Mouse (Mus musculus): ENCODE results near the gene Hist1h2bb. TPM values are rescaled to one million over a fixed set of nuclear protein-coding genes. Genes with fewer than 3 reads are reported as not detected.

The Hist1h2bb gene
- polyA plus RNA-seq, 2 experiments = 1.2 to 13.5 TPM

GRCm38 (mm10) chr13:23763242-23763585 is 16.7 kb downstream of the Hist1h2bb start:
- no peaks in the 10 kb centered on the region for H3K9me3 ChIP-seq (ENCODE audit: control insufficient read depth, low read length)
- WGBS = under 1% methylated on average over 10 of the region's 10 CpGs
- no peak for ATAC-seq (ENCODE audit: low FRiP score, low read depth)
- H3K9ac ChIP-seq (ENCODE audit: low read depth, low read length, severe bottlenecking) = peak overlapping the region; percentile 44
- no peak for DNase-seq (ENCODE audit: low spot score)
- peak overlapping the region; percentile 85 for H3K4me2 ChIP-seq (replicated peaks; ENCODE audit: low read depth, low read length, severe bottlenecking)
- no peaks in the 10 kb centered on the region for H3K27me3 ChIP-seq (ENCODE audit: control insufficient read depth, insufficient read depth, low read length)
- no peak for TF ChIP-seq POLR2A (IDR thresholded peaks at IDR 0.05; ENCODE audit: borderline replicate concordance, extremely low read depth, insufficient read depth, insufficient read length)
- no peaks in the 10 kb centered on the region for H3K36me3 ChIP-seq (ENCODE audit: control insufficient read depth, insufficient read depth, low read length)
- peak overlapping the region; percentile 52 for H3K4me3 ChIP-seq (replicated peaks; ENCODE audit: low read length)
- H3K27ac ChIP-seq (replicated peaks; ENCODE audit: low read depth, low read length) = peak overlapping the region; percentile 94
- peaks cover 20% of the 10 kb centered on the region for H3K4me1 ChIP-seq (ENCODE audit: control insufficient read depth, insufficient read depth, low read length)

GRCm38 (mm10) chr13:23763586-23764323 is 17.2 kb downstream of the Hist1h2bb start, which contains the start of gene Hist1h1a:
TSS of gene Hist1h1a (plus strand) at chr13:23763666.
- peak; percentile 99 for DNase-seq (ENCODE audit: low spot score)
- H3K27ac ChIP-seq (replicated peaks; ENCODE audit: low read depth, low read length) = peak within 1 kb of the TSS; percentile 94
- peak within 1 kb of the TSS; percentile 52 for H3K4me3 ChIP-seq (replicated peaks; ENCODE audit: low read length)
- no peaks in the 10 kb centered on the region for H3K27me3 ChIP-seq (ENCODE audit: control insufficient read depth, insufficient read depth, low read length)
- H3K9me3 ChIP-seq (ENCODE audit: control insufficient read depth, low read length) = no peaks in the 10 kb centered on the region
- peak within 1 kb of the TSS; percentile 75 for H3K9ac ChIP-seq (ENCODE audit: low read depth, low read length, severe bottlenecking)
- TF ChIP-seq POLR2A (IDR thresholded peaks at IDR 0.05; ENCODE audit: borderline replicate concordance, extremely low read depth, insufficient read depth, insufficient read length) = peak; percentile 98; the same call in 1 of the 2 replicates
- 4% methylated on average over 34 of the region's 34 CpGs for WGBS
- no peaks in the 10 kb centered on the region for H3K36me3 ChIP-seq (ENCODE audit: control insufficient read depth, insufficient read depth, low read length)
- ATAC-seq (ENCODE audit: low FRiP score, low read depth) = peak; percentile 74
- H3K4me2 ChIP-seq (replicated peaks; ENCODE audit: low read depth, low read length, severe bottlenecking) = peak within 1 kb of the TSS; percentile 85
- H3K4me1 ChIP-seq (ENCODE audit: control insufficient read depth, insufficient read depth, low read length) = peaks cover 20% of the 10 kb centered on the region

DNA sequence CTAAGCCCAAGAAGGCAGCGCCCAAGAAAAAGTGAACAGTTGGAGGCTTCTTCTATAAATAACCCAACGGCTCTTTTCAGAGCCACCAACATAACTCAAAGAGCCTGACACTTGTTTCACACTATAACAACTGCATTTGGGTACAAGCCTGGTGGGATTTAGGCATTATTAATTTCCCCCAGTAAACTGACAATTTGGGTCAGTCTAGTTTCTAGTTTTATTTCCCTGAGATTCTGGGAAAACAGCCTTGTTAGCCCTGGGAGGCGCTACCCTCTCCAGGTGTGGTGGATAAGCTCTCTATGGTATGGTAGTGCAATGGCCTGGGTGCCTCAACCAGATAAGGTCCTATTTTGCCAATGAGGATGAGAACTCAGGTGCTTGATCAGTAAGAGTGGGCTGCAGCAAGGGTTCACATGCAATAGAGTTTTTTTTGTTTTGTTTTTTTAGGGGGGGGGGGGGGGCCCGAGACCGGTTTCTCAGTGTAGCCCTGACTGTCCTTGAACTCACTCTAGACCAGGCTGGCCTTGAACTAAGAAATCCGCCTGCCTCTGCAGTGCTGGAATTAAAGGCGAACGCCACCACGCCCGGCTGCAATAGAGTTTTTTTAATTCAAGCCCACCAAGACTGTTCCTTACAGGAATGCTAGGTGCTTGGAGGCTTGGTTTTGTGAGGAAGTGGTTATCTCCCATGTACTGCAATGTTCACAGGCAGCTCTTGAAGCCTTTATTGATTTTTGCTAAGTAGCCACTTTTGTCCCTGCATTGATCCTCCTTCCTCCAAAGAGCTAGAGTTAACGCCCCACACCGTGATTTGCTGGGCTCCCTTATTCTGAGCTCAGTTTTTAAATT is 18.0 kb downstream of the Hist1h2bb start:
- peak overlapping the region; percentile 94 for H3K27ac ChIP-seq (replicated peaks; ENCODE audit: low read depth, low read length)
- TF ChIP-seq POLR2A (IDR thresholded peaks at IDR 0.05; ENCODE audit: borderline replicate concordance, extremely low read depth, insufficient read depth, insufficient read length) = no peak
- no peak for ATAC-seq (ENCODE audit: low FRiP score, low read depth)
- no peaks in the 10 kb centered on the region for H3K27me3 ChIP-seq (ENCODE audit: control insufficient read depth, insufficient read depth, low read length)
- DNase-seq (ENCODE audit: low spot score) = no peak
- peak overlapping the region; percentile 75 for H3K9ac ChIP-seq (ENCODE audit: low read depth, low read length, severe bottlenecking)
- WGBS = 34% methylated on average over 12 of the region's 12 CpGs
- H3K4me1 ChIP-seq (ENCODE audit: control insufficient read depth, insufficient read depth, low read length) = peaks cover 20% of the 10 kb centered on the region
- H3K36me3 ChIP-seq (ENCODE audit: control insufficient read depth, insufficient read depth, low read length) = no peaks in the 10 kb centered on the region
- peak overlapping the region; percentile 85 for H3K4me2 ChIP-seq (replicated peaks; ENCODE audit: low read depth, low read length, severe bottlenecking)
- peak overlapping the region; percentile 52 for H3K4me3 ChIP-seq (replicated peaks; ENCODE audit: low read length)
- H3K9me3 ChIP-seq (ENCODE audit: control insufficient read depth, low read length) = no peaks in the 10 kb centered on the region

DNA sequence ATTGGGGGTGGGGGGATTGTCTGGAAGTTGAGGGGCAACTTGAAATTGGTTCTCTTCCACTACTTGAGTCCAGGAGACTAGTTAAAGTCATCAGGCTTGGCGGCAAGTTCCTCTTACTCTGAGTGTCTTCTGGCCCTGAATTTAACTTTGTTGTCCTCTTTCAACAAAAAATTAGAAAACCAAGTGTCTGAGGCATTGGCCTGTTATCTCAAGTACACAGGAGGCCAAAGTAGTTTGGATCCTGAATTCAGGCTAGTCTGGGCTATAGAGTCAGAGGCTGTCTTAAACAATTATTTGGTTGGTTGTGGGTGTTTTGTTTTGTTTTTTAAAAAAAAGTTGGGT is 18.6 kb downstream of the Hist1h2bb start:
- no peak overlapping the region for H3K4me3 ChIP-seq (replicated peaks; ENCODE audit: low read length)
- TF ChIP-seq POLR2A (IDR thresholded peaks at IDR 0.05; ENCODE audit: borderline replicate concordance, extremely low read depth, insufficient read depth, insufficient read length) = no peak
- WGBS = 47% methylated on average over 1 of the region's 1 CpGs

DNA sequence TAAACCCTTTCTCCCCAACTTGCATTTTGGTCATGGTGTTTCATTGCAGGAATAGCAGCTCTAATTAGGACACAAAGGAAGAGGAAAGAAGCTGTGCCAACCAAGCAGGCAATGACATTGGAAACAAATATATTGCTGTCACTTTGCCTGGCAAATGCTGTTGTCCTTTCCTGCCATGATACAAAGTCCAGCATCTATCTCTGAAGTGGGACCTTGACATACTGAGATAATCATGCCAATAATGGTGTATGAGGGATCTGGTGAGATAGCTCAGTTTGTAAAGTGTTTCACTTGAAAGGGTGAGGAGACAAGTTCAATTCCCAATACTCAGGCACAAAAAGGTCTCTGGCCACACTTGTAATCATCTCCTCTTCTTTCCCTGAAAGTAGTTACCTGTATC is 20.2 kb downstream of the Hist1h2bb start:
- no peak for TF ChIP-seq POLR2A (IDR thresholded peaks at IDR 0.05; ENCODE audit: borderline replicate concordance, extremely low read depth, insufficient read depth, insufficient read length)
- Histone ChIP-seq H3K4me1 (ENCODE audit: control insufficient read depth, insufficient read depth, low read length) (peaks cover 11% of the 10 kb centered on the region), H3K27me3 (ENCODE audit: control insufficient read depth, insufficient read depth, low read length) (no peaks in the 10 kb centered on the region), H3K27ac (replicated peaks; ENCODE audit: low read depth, low read length) (no peak overlapping the region), H3K9me3 (ENCODE audit: control insufficient read depth, low read length) (no peaks in the 10 kb centered on the region), H3K4me3 (replicated peaks; ENCODE audit: low read length) (no peak overlapping the region), H3K4me2 (replicated peaks; ENCODE audit: low read depth, low read length, severe bottlenecking) (no peak overlapping the region), H3K9ac (ENCODE audit: low read depth, low read length, severe bottlenecking) (no peak overlapping the region), H3K36me3 (ENCODE audit: control insufficient read depth, insufficient read depth, low read length) (no peaks in the 10 kb centered on the region)
- DNase-seq (ENCODE audit: low spot score) (no peak), ATAC-seq (ENCODE audit: low FRiP score, low read depth) (no peak)

More for the DNA sequence above, 18.6 kb downstream of the Hist1h2bb start:
- no peaks in the 10 kb centered on the region for H3K27me3 ChIP-seq (ENCODE audit: control insufficient read depth, insufficient read depth, low read length)
- H3K36me3 ChIP-seq (ENCODE audit: control insufficient read depth, insufficient read depth, low read length) = no peaks in the 10 kb centered on the region
- H3K4me2 ChIP-seq (replicated peaks; ENCODE audit: low read depth, low read length, severe bottlenecking) = no peak overlapping the region
- H3K4me1 ChIP-seq (ENCODE audit: control insufficient read depth, insufficient read depth, low read length) = peaks cover 16% of the 10 kb centered on the region
- no peak overlapping the region for H3K27ac ChIP-seq (replicated peaks; ENCODE audit: low read depth, low read length)
- H3K9ac ChIP-seq (ENCODE audit: low read depth, low read length, severe bottlenecking) = no peak overlapping the region
- no peak for DNase-seq (ENCODE audit: low spot score)
- no peaks in the 10 kb centered on the region for H3K9me3 ChIP-seq (ENCODE audit: control insufficient read depth, low read length)
- no peak for ATAC-seq (ENCODE audit: low FRiP score, low read depth)

All from limb, embryonic 14.5 days (tissue).